Mouse (Mus musculus): ENCODE results near the gene Plppr2. TPM values are rescaled to one million over a fixed set of nuclear protein-coding genes. Genes with fewer than 3 reads are reported as not detected.

Gene Plppr2
- polyA plus RNA-seq, 1 experiment: 2.0 TPM

GRCm38 (mm10) chr9:21962416-21963059, 25.7 kb downstream of the Plppr2 start:
- peak overlapping the region; percentile 80 for H3K27ac ChIP-seq (replicated peaks; ENCODE audit: low read depth, low read length)
- peaks cover 12% of the 10 kb centered on the region for H3K4me1 ChIP-seq (ENCODE audit: control insufficient read depth, insufficient read depth, insufficient read length, low read length)
- peak overlapping the region; percentile 64 for H3K4me3 ChIP-seq (ENCODE audit: insufficient read depth, low read depth, low read length)

- Histone ChIP-seq H3K27ac (replicated peaks; ENCODE audit: low read depth, low read length) (peak within 1 kb of the TSS; percentile 80), H3K4me3 (ENCODE audit: insufficient read depth, low read depth, low read length) (peak within 1 kb of the TSS; percentile 64), H3K4me1 (ENCODE audit: control insufficient read depth, insufficient read depth, insufficient read length, low read length) (peaks cover 12% of the 10 kb centered on the region)
Observed at GRCm38 (mm10) chr9:21963417-21963816, 26.6 kb downstream of the Plppr2 start, which contains the start of gene Epor. Gene Epor, minus strand, starts transcription at chr9:21963506.

- Histone ChIP-seq H3K4me1 (ENCODE audit: control insufficient read depth, insufficient read depth, insufficient read length, low read length) (peaks cover 2% of the 10 kb centered on the region; the same call in 1 of the 2 replicates), H3K4me3 (ENCODE audit: insufficient read depth, low read depth, low read length) (no peak overlapping the region), H3K27ac (replicated peaks; ENCODE audit: low read depth, low read length) (no peak overlapping the region)
Observed at GRCm38 (mm10) chr9:21968883-21969282, 32.0 kb downstream of the Plppr2 start.

GRCm38 (mm10) chr9:21969304-21969703, 32.5 kb downstream of the Plppr2 start:
- no peak overlapping the region for H3K27ac ChIP-seq (replicated peaks; ENCODE audit: low read depth, low read length)
- H3K4me1 ChIP-seq (ENCODE audit: control insufficient read depth, insufficient read depth, insufficient read length, low read length): peaks cover 2% of the 10 kb centered on the region; the same call in 1 of the 2 replicates
- no peak overlapping the region for H3K4me3 ChIP-seq (ENCODE audit: insufficient read depth, low read depth, low read length)

- Histone ChIP-seq H3K27ac (replicated peaks; ENCODE audit: low read depth, low read length) (no peak overlapping the region), H3K4me3 (ENCODE audit: insufficient read depth, low read depth, low read length) (no peak overlapping the region), H3K4me1 (ENCODE audit: control insufficient read depth, insufficient read depth, insufficient read length, low read length) (no peaks in the 10 kb centered on the region)
Observed at GRCm38 (mm10) chr9:21976626-21977175, 39.9 kb downstream of the Plppr2 start.

- no peak overlapping the region for H3K27ac ChIP-seq (replicated peaks; ENCODE audit: low read depth, low read length)
- H3K4me3 ChIP-seq (ENCODE audit: insufficient read depth, low read depth, low read length): no peak overlapping the region
- H3K4me1 ChIP-seq (ENCODE audit: control insufficient read depth, insufficient read depth, insufficient read length, low read length): no peaks in the 10 kb centered on the region
Observed at GRCm38 (mm10) chr9:21977331-21977730, 40.5 kb downstream of the Plppr2 start.

GRCm38 (mm10) chr9:21977972-21978371, 41.1 kb downstream of the Plppr2 start:
- Histone ChIP-seq H3K4me1 (ENCODE audit: control insufficient read depth, insufficient read depth, insufficient read length, low read length) (no peaks in the 10 kb centered on the region), H3K27ac (replicated peaks; ENCODE audit: low read depth, low read length) (no peak overlapping the region), H3K4me3 (ENCODE audit: insufficient read depth, low read depth, low read length) (no peak overlapping the region)

GRCm38 (mm10) chr9:21978398-21979128, 41.7 kb downstream of the Plppr2 start:
- Histone ChIP-seq H3K27ac (replicated peaks; ENCODE audit: low read depth, low read length) (no peak overlapping the region), H3K4me3 (ENCODE audit: insufficient read depth, low read depth, low read length) (no peak overlapping the region), H3K4me1 (ENCODE audit: control insufficient read depth, insufficient read depth, insufficient read length, low read length) (no peaks in the 10 kb centered on the region)

- no peak overlapping the region for H3K4me3 ChIP-seq (ENCODE audit: insufficient read depth, low read depth, low read length)
- peaks cover 6% of the 10 kb centered on the region; the same call in 1 of the 2 replicates for H3K4me1 ChIP-seq (ENCODE audit: control insufficient read depth, insufficient read depth, insufficient read length, low read length)
- H3K27ac ChIP-seq (replicated peaks; ENCODE audit: low read depth, low read length): no peak overlapping the region
Observed at GRCm38 (mm10) chr9:21983911-21984310, 47.1 kb downstream of the Plppr2 start.

- no peak overlapping the region for H3K27ac ChIP-seq (replicated peaks; ENCODE audit: low read depth, low read length)
- peak overlapping the region; percentile 90 for H3K4me3 ChIP-seq (ENCODE audit: insufficient read depth, low read depth, low read length)
Observed at GRCm38 (mm10) chr9:21987592-21988342, 50.9 kb downstream of the Plppr2 start.

GRCm38 (mm10) chr9:21988421-21989101, 51.7 kb downstream of the Plppr2 start:
- no peak overlapping the region for H3K27ac ChIP-seq (replicated peaks; ENCODE audit: low read depth, low read length)
- peaks cover 6% of the 10 kb centered on the region; the same call in 1 of the 2 replicates for H3K4me1 ChIP-seq (ENCODE audit: control insufficient read depth, insufficient read depth, insufficient read length, low read length)
- H3K4me3 ChIP-seq (ENCODE audit: insufficient read depth, low read depth, low read length): peak overlapping the region; percentile 90

More at GRCm38 (mm10) chr9:21987592-21988342, 50.9 kb downstream of the Plppr2 start:
- H3K4me1 ChIP-seq (ENCODE audit: control insufficient read depth, insufficient read depth, insufficient read length, low read length): peaks cover 6% of the 10 kb centered on the region; the same call in 1 of the 2 replicates

- H3K4me3 ChIP-seq (ENCODE audit: insufficient read depth, low read depth, low read length): peak within 1 kb of the TSS; percentile 90
- peaks cover 6% of the 10 kb centered on the region; the same call in 1 of the 2 replicates for H3K4me1 ChIP-seq (ENCODE audit: control insufficient read depth, insufficient read depth, insufficient read length, low read length)
- H3K27ac ChIP-seq (replicated peaks; ENCODE audit: low read depth, low read length): peak within 1 kb of the TSS; percentile 84
Observed at GRCm38 (mm10) chr9:21989230-21990110, 52.6 kb downstream of the Plppr2 start, which contains the start of gene Rgl3. Gene Rgl3, minus strand, starts transcription at chr9:21989446.

GRCm38 (mm10) chr9:21992227-21992626, 55.4 kb downstream of the Plppr2 start:
- H3K4me1 ChIP-seq (ENCODE audit: control insufficient read depth, insufficient read depth, insufficient read length, low read length): peaks cover 6% of the 10 kb centered on the region; the same call in 1 of the 2 replicates
- H3K4me3 ChIP-seq (ENCODE audit: insufficient read depth, low read depth, low read length): no peak overlapping the region
- H3K27ac ChIP-seq (replicated peaks; ENCODE audit: low read depth, low read length): no peak overlapping the region

All from brown adipose tissue, adult 24 weeks (tissue).